Mouse (Mus musculus): ENCODE measurements around the gene Pex11b.

DNA sequence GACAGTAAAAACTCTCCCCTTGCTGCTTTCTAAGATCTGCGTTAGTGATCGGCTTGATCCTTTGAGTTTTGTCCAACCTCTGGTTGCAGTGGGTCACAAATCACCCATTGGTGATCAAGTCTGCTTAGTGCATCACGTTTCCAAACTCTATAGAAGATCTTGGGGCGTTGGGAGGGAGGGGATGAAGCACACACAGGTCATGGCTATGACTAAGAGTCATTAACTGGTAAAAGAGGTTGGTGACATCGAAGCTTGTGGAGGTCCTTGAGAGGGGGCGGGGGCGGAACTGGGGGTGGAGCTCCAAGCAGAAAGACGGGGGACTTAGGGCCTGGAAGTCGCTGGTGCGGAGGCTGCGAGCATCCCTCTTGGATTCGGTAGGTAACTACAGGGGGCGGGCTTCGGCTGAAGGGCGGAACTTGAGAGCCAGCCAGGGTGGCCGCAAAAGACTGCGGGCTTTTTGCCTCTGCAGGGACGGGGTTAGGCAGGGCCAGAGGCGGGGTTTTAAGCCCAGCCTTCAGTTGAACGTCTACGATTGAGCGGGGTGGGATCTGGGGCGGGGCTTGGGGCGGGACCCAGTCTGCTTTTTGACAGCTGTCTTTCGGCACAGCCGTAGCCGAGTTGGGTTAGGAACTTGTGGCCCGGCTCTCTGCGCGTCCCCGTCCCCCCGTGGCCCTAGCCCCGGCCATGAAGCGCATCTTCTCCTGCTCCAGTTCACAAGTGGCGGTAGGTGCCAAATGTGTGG is 34.7 kb downstream of the Pex11b start, which contains the start of gene Ankrd35:
- no peak for TF ChIP-seq USF1 (IDR thresholded peaks at IDR 0.05; ENCODE audit: low read depth)
- TF ChIP-seq TCF12 (IDR thresholded peaks at IDR 0.05; ENCODE audit: insufficient read depth, poor library complexity, severe bottlenecking), result no peak
- no peak for TF ChIP-seq POLR2AphosphoS2 (IDR thresholded peaks at IDR 0.05; ENCODE audit: insufficient read length, low read depth)
